Mouse (Mus musculus): ENCODE measurements at regions not wholly inside any gene's neighbourhood (a gene's known extent, or its start where the extent isn't known, plus 50 kb on each side); places are given as distances from the start of the nearest gene placed in this dataset.

DNA sequence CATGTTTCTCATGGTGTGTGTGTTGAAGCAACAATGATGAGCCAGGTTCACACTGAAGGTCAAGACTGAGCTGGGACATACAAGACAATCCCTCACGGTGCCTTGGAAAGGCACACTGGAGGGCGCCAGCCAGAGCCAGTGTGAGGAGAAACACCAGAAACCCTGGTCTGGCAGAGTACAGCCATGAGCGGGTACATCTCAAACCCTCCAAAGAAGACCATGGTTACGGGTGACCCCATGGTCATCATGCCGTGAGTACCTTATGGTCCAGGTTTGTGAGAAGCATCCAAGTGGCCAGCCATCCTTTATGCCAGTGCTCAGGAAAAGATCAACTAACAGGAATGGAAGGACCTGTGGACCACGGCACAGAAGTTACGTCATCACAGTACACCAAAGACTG is 136.7 kb downstream of the Dll1 start:
- Histone ChIP-seq H3K79me2 (ENCODE audit: control insufficient read depth, insufficient read depth) (no peaks in the 10 kb centered on the region), H3K27me3 (ENCODE audit: control insufficient read depth, insufficient read depth, insufficient read length) (peaks cover 16% of the 10 kb centered on the region), H3K4me3 (ENCODE audit: insufficient read depth, poor library complexity, severe bottlenecking) (no peak overlapping the region), H3K79me3 (ENCODE audit: low read depth) (no peaks in the 10 kb centered on the region), H3K36me3 (ENCODE audit: control insufficient read depth, insufficient read depth) (no peaks in the 10 kb centered on the region), H3ac (ENCODE audit: control insufficient read depth, insufficient read length, low read depth) (no peak overlapping the region)
- TF ChIP-seq MYOG (IDR thresholded peaks at IDR 0.05; ENCODE audit: control insufficient read depth, extremely low read depth, insufficient read length) = no peak
- TF ChIP-seq MAX (IDR thresholded peaks at IDR 0.05) = no peak
- TF ChIP-seq USF1 (IDR thresholded peaks at IDR 0.05; ENCODE audit: low read depth) = no peak
- TF ChIP-seq CTCF (IDR thresholded peaks at IDR 0.05; ENCODE audit: control insufficient read depth, insufficient read depth, insufficient read length) = no peak
- no peak for TF ChIP-seq FOSL1 (IDR thresholded peaks at IDR 0.05; ENCODE audit: insufficient read depth, low read length, poor library complexity, severe bottlenecking)
- no peak for TF ChIP-seq MYOD1 (IDR thresholded peaks at IDR 0.05; ENCODE audit: control insufficient read depth, insufficient read length, low read depth)
- no peak for TF ChIP-seq CEBPB (IDR thresholded peaks at IDR 0.05; ENCODE audit: low read depth)

DNA sequence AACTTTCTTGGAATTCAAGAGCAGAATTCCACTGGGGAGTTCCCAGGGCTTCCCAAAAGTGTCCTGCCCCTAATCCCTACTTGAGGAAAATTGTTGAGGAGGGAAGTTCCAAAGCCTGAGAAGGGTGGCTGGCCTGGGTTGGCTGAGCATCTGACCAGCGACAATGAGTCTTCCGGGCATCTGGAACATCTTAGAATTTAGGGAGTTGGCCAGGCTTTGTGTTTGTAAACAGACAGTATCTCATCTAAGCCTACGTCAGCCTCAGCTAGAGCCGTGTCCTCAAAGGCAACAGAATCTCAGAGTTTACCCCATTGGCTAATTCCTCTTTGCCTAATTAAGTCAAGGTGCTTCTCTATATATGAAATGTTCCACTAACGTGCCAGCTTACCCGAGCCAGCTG is 141.6 kb downstream of the Dll1 start:
- Histone ChIP-seq H3ac (ENCODE audit: control insufficient read depth, insufficient read length, low read depth) (no peak overlapping the region), H3K79me3 (ENCODE audit: low read depth) (no peaks in the 10 kb centered on the region), H3K79me2 (ENCODE audit: control insufficient read depth, insufficient read depth) (no peaks in the 10 kb centered on the region), H3K4me3 (ENCODE audit: insufficient read depth, poor library complexity, severe bottlenecking) (no peak overlapping the region), H3K27me3 (ENCODE audit: control insufficient read depth, insufficient read depth, insufficient read length) (peaks cover 11% of the 10 kb centered on the region), H3K36me3 (ENCODE audit: control insufficient read depth, insufficient read depth) (no peaks in the 10 kb centered on the region)
- TF ChIP-seq FOSL1 (IDR thresholded peaks at IDR 0.05; ENCODE audit: insufficient read depth, low read length, poor library complexity, severe bottlenecking) (no peak), MYOD1 (IDR thresholded peaks at IDR 0.05; ENCODE audit: control insufficient read depth, insufficient read length, low read depth) (no peak), CEBPB (IDR thresholded peaks at IDR 0.05; ENCODE audit: low read depth) (no peak), MYOG (IDR thresholded peaks at IDR 0.05; ENCODE audit: control insufficient read depth, extremely low read depth, insufficient read length) (no peak), CTCF (IDR thresholded peaks at IDR 0.05; ENCODE audit: control insufficient read depth, insufficient read depth, insufficient read length) (no peak), USF1 (IDR thresholded peaks at IDR 0.05; ENCODE audit: low read depth) (no peak), MAX (IDR thresholded peaks at IDR 0.05) (no peak)

GRCm38 (mm10) chr17:15231175-15231574 is 145.5 kb downstream of the Dll1 start:
- H3K36me3 ChIP-seq (ENCODE audit: control insufficient read depth, insufficient read depth) = no peaks in the 10 kb centered on the region
- no peaks in the 10 kb centered on the region for H3K79me2 ChIP-seq (ENCODE audit: control insufficient read depth, insufficient read depth)
- no peak overlapping the region for H3ac ChIP-seq (ENCODE audit: control insufficient read depth, insufficient read length, low read depth)
- H3K4me3 ChIP-seq (ENCODE audit: insufficient read depth, poor library complexity, severe bottlenecking) = no peak overlapping the region
- no peaks in the 10 kb centered on the region for H3K27me3 ChIP-seq (ENCODE audit: control insufficient read depth, insufficient read depth, insufficient read length)
- no peaks in the 10 kb centered on the region for H3K79me3 ChIP-seq (ENCODE audit: low read depth)
- TF ChIP-seq CEBPB (IDR thresholded peaks at IDR 0.05; ENCODE audit: low read depth) = no peak
- no peak for TF ChIP-seq MYOD1 (IDR thresholded peaks at IDR 0.05; ENCODE audit: control insufficient read depth, insufficient read length, low read depth)
- TF ChIP-seq MAX (IDR thresholded peaks at IDR 0.05) = no peak
- TF ChIP-seq MYOG (IDR thresholded peaks at IDR 0.05; ENCODE audit: control insufficient read depth, extremely low read depth, insufficient read length) = no peak
- no peak for TF ChIP-seq FOSL1 (IDR thresholded peaks at IDR 0.05; ENCODE audit: insufficient read depth, low read length, poor library complexity, severe bottlenecking)
- no peak for TF ChIP-seq CTCF (IDR thresholded peaks at IDR 0.05; ENCODE audit: control insufficient read depth, insufficient read depth, insufficient read length)
- TF ChIP-seq USF1 (IDR thresholded peaks at IDR 0.05; ENCODE audit: low read depth) = no peak

DNA sequence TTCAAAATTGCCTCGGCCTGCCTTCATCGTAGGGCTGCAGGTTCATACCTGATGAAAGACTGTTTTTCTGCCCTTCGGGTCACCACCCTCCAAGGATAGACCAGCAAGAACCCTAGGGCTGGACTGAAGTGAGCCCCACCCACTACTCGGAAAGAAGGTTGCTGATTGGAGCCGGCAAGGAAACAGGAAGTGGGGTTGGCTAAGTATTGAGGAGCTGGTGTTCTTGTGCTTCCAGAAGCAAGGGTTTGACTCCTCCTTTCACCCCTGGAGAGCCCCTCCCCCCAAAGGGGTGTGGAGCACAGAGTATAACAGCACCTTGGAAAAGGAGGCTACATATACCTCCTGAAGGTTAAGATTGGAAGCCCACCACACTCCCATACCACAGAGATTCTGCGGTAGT is 147.5 kb downstream of the Dll1 start:
- H3ac ChIP-seq (ENCODE audit: control insufficient read depth, insufficient read length, low read depth) = no peak overlapping the region
- no peaks in the 10 kb centered on the region for H3K27me3 ChIP-seq (ENCODE audit: control insufficient read depth, insufficient read depth, insufficient read length)
- no peaks in the 10 kb centered on the region for H3K79me2 ChIP-seq (ENCODE audit: control insufficient read depth, insufficient read depth)
- TF ChIP-seq MYOD1 (IDR thresholded peaks at IDR 0.05; ENCODE audit: control insufficient read depth, insufficient read length, low read depth) (no peak), CEBPB (IDR thresholded peaks at IDR 0.05; ENCODE audit: low read depth) (no peak), MAX (IDR thresholded peaks at IDR 0.05) (no peak), USF1 (IDR thresholded peaks at IDR 0.05; ENCODE audit: low read depth) (no peak), CTCF (IDR thresholded peaks at IDR 0.05; ENCODE audit: control insufficient read depth, insufficient read depth, insufficient read length) (no peak), MYOG (IDR thresholded peaks at IDR 0.05; ENCODE audit: control insufficient read depth, extremely low read depth, insufficient read length) (no peak), FOSL1 (IDR thresholded peaks at IDR 0.05; ENCODE audit: insufficient read depth, low read length, poor library complexity, severe bottlenecking) (no peak)
- H3K36me3 ChIP-seq (ENCODE audit: control insufficient read depth, insufficient read depth) = no peaks in the 10 kb centered on the region
- H3K4me3 ChIP-seq (ENCODE audit: insufficient read depth, poor library complexity, severe bottlenecking) = no peak overlapping the region
- H3K79me3 ChIP-seq (ENCODE audit: low read depth) = no peaks in the 10 kb centered on the region

DNA sequence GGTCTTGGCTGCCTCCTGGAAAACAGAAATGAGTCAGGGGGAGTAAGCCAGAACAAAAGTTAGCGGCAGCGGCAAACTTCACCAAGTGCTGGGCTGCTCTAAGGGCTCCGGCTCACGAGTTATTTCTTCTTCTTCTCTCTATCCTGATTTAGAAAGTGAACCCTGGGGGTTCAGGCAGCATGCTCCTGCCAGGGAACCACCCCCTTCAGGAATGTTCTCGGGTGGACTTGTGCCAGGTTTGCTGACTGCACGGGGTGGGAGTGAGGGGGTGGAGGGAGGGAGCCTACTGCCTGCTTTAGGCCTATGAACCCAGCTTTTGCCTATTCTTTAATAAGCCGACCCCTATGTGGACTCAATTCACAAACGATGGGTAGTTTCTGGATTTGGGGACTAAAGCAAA is 148.6 kb downstream of the Dll1 start:
- Histone ChIP-seq H3K27me3 (ENCODE audit: control insufficient read depth, insufficient read depth, insufficient read length) (no peaks in the 10 kb centered on the region), H3ac (ENCODE audit: control insufficient read depth, insufficient read length, low read depth) (no peak overlapping the region), H3K4me3 (ENCODE audit: insufficient read depth, poor library complexity, severe bottlenecking) (no peak overlapping the region), H3K36me3 (ENCODE audit: control insufficient read depth, insufficient read depth) (no peaks in the 10 kb centered on the region), H3K79me2 (ENCODE audit: control insufficient read depth, insufficient read depth) (no peaks in the 10 kb centered on the region), H3K79me3 (ENCODE audit: low read depth) (no peaks in the 10 kb centered on the region)
- TF ChIP-seq MAX (IDR thresholded peaks at IDR 0.05) (no peak), USF1 (IDR thresholded peaks at IDR 0.05; ENCODE audit: low read depth) (no peak), MYOG (IDR thresholded peaks at IDR 0.05; ENCODE audit: control insufficient read depth, extremely low read depth, insufficient read length) (no peak), MYOD1 (IDR thresholded peaks at IDR 0.05; ENCODE audit: control insufficient read depth, insufficient read length, low read depth) (no peak), FOSL1 (IDR thresholded peaks at IDR 0.05; ENCODE audit: insufficient read depth, low read length, poor library complexity, severe bottlenecking) (no peak)

DNA sequence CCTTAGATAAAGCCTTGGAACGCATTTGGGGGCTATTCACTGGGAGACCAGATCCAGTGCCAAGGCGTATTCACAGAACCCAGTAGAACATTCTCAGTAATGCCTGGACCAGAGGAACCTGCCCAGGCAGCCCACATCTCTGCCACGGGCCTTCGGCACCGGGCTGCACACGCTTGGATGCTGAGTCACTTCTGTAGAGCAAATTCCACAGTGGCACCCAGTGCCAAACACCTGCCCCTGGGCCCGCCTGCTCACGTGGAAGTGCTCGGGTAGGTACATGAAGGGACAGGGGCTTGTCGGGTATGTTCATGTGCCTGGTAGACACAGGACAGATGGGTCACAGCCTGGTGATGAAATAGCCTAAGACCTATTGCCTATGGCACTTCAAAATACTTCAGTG is 152.8 kb downstream of the Dll1 start:
- Histone ChIP-seq H3K79me3 (ENCODE audit: low read depth) (no peaks in the 10 kb centered on the region), H3ac (ENCODE audit: control insufficient read depth, insufficient read length, low read depth) (no peak overlapping the region), H3K79me2 (ENCODE audit: control insufficient read depth, insufficient read depth) (no peaks in the 10 kb centered on the region), H3K4me3 (ENCODE audit: insufficient read depth, poor library complexity, severe bottlenecking) (no peak overlapping the region), H3K27me3 (ENCODE audit: control insufficient read depth, insufficient read depth, insufficient read length) (no peaks in the 10 kb centered on the region), H3K36me3 (ENCODE audit: control insufficient read depth, insufficient read depth) (no peaks in the 10 kb centered on the region)
- TF ChIP-seq MYOD1 (IDR thresholded peaks at IDR 0.05; ENCODE audit: control insufficient read depth, insufficient read length, low read depth) (no peak), MAX (IDR thresholded peaks at IDR 0.05) (no peak), FOSL1 (IDR thresholded peaks at IDR 0.05; ENCODE audit: insufficient read depth, low read length, poor library complexity, severe bottlenecking) (no peak), USF1 (IDR thresholded peaks at IDR 0.05; ENCODE audit: low read depth) (no peak), CTCF (IDR thresholded peaks at IDR 0.05; ENCODE audit: control insufficient read depth, insufficient read depth, insufficient read length) (no peak), MYOG (IDR thresholded peaks at IDR 0.05; ENCODE audit: control insufficient read depth, extremely low read depth, insufficient read length) (no peak), CEBPB (IDR thresholded peaks at IDR 0.05; ENCODE audit: low read depth) (no peak)
